Mouse (Mus musculus) right cerebral cortex, postnatal 10 days (tissue): ENCODE data around the gene Prmt3.
A peak's percentile ranks its signal among the peaks of the same experiment; 100 is the strongest.

Experiments used
- DNase-seq, 2 experiments: peaks; one replicate each; pipeline ENCODE4 v3.0.0; 2021; ENCODE audit warnings: low spot score in 2 of 2

The Prmt3 gene

DNA sequence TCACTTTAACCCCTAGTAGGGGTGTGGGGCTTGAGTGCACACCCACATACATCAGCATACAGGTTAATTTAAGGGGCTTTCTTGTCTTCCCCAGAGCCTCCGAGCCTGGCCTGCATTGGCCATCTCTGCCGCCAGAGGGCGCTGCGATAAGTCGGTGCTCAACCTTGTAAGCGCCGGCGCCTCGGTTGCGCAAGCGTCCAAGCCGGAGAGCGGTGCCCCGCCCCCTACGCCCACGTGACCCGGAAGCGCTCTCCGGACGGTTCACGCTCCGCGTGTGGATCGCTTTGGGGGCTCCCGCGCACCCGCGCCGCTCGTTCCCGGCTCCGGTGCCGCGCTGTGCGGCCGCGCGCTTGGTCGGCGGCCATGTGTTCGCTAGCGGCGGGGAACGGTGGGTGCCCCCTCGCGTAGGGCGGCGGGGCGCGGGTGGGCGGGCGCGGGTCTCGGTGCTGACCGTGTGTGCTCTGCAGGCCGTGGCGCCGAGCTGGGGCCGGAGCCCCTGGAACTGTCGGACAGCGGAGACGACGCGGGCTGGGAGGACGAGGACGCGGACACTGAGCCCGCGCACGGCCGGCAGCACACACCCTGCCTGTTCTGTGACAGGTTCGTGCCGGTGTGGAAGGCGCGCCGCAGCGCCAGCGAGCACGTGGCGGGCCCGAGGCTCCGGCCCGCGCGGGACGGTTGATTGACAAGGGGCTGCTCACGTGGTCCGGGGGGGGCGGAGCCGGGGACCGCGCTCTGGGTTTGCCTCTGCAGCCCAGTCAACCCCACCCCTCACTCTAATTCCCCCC, at the start of gene Prmt3:
Gene Prmt3, plus strand, starts transcription at position 233 of the 788 bp plus-strand sequence.
- DNase-seq = peak; percentile 98 to 99

DNA sequence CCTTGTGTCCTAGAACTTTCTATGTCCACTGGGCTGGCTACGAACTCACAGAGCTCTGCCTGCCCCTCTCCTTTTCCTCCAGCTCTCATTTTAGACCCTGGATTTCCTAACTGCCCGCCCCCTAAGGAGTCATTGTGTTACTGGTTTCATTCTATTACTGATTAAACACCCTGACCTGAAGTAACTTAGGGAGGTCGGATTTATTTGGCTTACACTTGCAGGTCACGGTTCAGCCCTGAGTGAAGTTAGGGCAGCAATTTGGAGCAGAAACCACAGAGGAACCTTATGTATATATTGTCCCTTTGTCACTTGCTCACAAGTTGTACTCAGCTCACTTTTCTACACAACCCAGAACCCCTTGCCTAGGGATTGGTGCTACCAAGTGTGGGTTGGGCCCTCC, 43.8 kb upstream of the Prmt3 start:
- no peak for DNase-seq

DNA sequence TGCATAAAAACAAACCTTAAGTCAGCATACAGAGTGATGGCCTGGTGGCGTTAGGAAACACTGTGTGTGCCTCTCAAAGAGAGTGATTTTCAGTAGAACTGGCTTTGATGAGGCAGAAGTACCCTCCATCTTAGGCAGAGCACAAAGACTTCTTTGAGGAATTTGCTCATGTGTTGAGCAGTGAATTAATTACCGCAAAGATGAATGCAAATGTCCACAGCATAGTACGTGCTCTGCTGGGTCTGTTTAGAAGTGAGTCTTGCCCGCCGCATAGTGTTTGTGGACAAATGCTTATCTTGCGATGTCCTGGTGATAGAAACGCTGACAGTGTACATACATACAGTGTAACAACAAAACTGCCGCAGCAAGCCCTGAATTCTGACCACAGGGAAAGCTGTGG, 38.7 kb upstream of the Prmt3 start:
- no peak for DNase-seq

DNA sequence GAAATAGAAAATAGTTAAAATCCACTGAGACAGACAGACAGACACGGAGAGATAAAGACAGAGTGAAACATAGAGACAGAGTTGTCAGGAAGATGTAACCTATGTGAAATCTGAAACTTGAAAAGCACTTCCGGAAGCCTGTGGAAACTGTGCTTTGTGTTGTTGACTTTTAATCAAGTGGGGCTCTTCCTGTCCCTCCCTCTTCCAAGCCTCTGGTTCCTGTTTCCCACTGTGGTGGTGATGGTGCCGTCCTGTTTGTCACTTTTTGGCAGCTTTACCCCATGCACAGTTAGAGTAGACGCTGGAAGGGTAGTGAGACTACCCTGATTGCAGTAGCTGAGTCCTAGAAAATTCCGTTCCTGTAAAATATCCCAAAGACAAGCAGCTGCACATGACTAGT, 36.7 kb upstream of the Prmt3 start:
- no peak for DNase-seq

DNA sequence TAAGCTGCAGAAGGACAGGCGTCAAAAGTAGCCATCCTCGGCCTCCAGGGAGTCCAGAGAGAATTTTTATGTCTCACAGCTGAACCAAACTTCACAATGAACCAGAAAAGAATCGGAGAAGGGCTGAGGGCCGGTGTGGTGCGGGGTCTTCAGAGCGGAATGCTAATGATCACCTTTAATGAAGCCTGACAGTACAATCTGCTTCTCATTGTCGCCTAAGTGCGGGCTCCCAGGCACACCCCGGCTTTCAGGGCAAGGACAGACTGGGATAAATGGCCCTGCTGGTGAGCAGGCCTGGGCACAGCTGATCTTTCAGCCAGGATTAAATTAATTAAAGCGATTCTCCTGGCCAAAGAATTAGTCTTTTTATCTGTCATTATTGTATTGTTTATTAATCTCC, 36.2 kb upstream of the Prmt3 start:
- DNase-seq = no peak

DNA sequence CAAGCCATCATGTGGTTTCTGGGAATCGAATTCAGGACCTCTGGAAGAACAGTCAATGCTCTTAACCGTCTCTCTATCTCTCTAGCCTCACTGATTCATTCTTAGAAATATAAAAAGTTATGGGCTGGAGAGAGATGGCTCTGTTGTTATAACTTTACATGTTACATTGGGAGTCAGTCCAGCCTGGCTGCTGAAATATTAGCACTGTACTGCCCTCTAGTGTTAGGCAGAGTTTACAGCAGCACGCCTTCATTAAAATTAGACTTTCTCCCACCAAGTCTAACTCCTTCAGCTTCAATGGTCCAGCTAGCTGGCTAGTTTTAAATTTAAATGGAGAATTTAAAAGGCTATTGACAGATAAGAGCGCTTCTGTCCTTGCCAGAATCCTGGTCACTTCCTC, 27.0 kb upstream of the Prmt3 start:
- peak; percentile 50 to 56 for DNase-seq

DNA sequence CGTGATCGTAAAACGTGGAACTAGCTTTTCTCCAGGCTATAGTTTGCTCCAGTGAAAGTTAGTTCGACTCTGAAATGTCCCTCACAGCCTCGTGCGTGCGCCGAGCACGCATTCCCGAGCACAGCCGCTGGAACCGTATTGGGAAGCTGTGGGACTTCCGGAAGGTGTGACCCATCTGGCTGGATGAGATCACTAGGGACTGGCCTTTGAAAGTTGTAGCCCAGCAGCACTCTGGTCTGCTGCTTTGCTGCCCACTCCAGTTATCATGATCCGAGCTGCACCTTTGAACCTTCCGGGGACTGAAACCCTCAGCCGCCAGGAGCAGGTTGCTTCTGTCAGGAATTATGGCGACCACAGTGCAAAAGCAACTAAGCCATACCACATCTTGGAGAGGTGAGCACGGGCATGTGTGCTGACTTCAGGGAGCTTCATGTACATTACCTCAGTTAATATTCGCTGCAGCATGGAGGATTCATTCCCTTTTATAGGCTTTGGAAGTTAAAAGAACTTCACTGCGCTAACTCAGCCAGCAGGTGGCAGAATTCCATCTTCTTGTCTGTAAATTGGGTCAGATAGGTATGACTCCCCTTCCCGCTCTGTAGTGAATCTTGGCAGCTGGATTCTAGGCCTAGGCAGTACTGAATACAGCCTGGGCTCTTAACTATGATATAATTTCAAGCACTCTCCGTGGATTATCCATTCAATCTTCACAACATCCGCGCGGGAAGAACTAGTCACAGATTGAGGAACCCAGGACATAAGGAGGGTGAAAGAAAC, 25.2 kb upstream of the Prmt3 start:
- peak in 1 of 2 experiments; percentile 58 for DNase-seq

DNA sequence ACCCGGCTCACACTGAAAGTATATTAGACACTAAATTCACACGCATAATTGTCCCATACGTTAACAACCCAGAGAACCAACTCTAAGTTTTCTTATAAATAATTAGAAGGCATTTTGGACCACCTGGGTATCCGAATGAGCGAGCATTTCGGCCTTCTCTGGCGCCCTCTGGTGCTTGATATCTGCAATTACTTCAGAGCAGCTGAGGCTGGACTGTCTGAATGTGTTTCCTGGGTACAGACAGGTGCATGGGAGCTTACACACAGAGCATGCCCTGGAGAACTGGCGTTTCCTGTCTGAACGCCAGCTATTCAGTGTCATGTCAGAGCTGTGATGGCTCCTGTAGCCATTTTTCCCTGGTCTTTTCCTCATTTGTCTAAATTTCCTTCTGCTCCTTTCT, 23.4 kb upstream of the Prmt3 start:
- DNase-seq = peak in 1 of 2 experiments; percentile 56

DNA sequence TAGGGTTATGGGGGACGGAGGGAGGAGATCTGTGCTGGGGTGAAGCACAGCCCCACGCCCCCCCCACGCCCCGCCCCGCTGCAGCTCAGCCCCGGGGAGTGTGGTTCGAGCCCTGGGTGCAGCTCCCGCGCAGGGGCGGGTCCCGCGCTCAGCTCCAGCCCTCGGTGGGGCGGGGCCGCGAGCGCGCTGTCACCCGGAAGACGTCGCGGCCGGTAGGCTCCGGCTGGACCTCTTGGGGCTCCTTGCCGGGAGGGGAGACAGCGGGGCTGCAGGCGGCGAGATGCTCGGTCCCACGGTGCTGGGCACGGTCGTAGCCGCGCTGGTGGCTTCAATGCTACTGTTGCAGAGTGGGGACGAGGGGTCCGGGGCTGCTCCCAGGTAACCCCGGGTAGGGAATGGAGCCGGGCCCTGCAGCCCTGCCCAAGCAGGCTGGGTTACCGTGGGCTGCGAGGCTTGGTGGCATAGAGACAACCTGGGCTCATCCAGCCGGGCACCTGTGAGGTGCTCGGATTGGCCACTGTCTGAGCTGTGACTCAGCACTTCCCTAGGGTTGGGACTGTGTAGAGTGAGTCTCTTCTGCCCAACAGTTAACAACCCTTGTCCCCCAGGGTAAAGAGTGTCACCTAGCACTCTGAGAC, 19.1 kb upstream of the Prmt3 start, which contains the start of gene Htatip2:
Gene Htatip2, plus strand, starts transcription at position 182 of the 638 bp plus-strand sequence.
- peak; percentile 50 to 57 for DNase-seq

DNA sequence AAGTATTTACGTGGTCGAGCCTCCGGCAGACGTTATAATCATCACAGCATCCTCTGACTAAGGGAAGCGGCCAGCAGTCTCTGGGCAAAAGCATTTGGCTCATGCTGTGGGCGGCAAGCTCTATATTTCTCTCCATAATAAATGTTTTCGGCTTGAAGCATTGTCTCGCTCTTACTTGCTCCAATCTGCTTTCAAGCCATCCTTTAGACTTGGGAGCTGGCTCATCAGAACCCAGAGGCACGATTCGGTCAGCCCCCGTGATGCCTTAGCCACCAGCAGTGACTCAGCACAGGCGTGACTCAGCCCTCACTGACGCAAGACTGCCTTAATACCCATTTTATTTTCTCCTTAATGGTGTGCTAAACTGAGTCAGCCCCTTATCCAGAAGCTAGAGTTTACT, 15.5 kb upstream of the Prmt3 start:
- DNase-seq = no peak

DNA sequence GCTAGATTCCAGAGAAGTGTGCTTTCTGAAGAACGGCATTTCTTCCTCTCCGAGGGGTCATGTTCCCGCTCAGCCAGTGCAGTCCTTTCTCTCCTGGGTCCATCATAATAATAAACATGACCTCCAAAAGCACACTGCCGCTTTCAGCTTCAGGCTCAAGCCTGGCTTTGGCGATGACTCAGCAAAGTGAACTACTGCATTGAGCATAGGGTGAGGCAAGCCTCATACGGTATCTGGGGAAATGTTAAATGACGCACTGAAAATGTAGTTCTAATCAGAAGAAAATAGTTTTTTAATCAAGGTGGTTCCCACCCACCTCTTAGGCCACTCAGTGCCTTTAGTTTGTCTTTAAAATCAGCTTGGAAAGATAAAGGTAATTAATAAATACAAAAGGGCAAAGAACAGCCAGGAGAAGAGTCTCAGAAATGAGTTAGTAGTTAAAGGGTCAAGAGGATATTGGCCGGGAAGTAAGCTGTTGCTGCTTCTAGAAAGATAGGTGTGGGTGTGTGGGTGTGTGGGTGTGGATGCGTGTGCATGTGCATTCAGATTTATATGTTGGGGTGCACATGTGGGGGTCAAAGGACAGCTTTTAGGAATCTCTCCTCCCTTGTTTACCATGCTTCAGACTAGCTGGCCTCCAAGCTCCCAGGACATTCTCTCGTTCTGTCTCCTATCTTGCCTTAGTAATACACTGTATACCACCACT, 14.0 kb upstream of the Prmt3 start:
- DNase-seq = no peak

DNA sequence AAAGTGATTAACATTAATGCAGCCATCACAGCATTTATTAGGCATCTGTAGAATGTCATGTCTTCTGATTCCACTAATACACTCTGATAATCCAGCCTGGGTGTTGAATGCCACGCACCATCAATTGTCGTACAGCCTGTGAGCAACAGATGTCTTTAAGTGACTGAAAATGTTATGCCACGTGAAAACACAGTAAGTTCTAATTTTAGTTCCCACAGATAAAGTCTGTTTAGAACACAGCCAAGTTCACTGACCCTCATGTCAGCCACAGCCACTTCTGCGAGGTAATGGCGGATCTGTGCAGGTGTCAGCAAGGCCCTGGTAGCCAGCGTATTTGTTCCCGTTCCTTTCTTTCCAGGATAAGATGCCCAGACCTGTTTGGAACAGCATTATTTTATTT, 12.0 kb upstream of the Prmt3 start:
- DNase-seq = no peak

DNA sequence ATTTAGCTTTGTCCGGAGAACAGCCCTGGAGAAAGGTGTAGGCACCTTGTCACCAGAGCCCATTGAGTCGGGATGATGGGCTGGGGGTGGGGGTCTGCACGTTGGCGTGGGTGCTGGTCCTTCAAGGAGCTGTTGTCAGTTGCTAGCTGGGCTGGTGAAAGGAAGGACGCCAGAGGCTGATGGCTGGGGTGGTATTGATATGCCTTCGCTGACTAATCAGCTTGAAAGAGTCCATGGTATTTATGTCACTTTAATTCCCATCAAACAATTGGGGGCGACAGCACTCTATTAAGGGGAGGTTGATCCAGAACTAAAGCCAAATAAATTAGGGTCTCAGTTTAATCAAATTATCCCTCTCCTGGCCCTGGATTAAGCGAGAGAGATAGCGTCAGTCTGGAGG, 9.6 kb upstream of the Prmt3 start:
- no peak for DNase-seq

DNA sequence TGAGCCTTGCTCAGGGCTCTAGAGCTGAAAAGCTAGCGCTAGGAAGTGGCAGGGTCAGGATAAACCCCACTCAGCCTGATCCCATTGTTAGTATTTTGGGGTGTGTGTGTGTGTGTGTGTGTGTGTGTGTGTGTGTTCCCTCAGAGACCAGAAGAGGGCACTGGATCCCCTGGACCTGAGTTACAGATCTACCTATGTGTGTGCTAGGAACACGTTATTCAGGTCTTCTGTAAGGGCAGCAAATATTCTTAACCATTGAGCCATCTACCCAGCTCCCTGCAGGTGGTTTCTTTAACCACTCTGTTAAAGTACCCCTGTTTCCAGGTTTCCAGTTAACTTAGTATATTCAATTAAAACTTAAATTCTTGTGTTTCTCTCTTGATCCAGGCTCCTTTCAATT, 3.8 kb upstream of the Prmt3 start:
- no peak for DNase-seq

DNA sequence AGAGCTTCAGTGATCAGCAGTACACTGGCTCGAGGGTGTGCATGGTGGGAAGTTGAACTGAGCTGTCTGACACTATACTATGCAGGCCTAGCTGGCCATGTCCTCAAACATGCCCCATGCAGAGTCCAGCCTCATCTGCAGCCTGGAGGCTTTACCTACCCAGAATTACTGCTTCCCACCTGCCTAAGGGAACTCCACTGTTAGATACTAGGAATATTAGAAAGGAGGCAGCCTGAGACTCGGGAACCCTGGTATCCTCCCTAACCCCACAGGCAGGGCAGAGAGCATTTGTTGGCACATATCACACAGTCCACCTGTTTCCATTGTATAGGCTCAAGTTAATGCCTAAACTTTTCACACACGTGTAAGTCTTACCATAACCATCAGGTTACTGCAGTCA, 561 bp upstream of the Prmt3 start:
- DNase-seq = no peak

DNA sequence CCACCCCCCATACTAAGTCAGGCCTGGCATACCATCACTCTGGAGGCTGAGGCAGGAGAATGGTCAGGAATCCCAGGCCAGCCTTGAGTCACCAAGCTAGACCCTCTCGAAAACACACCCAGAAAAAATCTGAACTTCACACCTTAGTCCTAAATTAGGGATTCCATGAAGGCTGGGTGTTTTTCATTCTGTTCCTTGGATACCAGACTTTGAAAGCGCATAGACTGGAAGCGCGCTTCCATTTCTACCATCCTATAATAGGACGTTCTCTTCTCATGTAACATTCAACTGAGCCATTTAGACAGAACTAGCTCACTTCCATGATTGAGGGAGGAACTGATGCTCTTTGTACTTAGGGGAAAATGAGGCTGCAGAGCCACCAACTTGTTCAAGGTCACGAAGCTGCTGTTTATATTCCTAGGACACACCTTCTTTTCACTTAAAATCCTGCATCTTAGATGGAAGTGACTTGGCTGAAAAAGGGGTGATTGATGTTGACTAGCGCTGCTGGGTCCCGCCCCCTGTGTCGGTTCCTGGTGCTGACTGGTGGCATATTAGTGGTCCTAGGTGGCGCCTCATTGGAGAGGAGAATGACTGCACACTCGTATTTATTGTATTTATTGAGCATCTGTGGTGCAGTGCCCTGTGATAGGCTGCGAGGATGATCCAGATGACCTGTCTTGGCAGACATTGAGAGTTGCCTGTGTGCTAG, 914 bp downstream of the Prmt3 start:
- DNase-seq = peak; percentile 54 to 67

DNA sequence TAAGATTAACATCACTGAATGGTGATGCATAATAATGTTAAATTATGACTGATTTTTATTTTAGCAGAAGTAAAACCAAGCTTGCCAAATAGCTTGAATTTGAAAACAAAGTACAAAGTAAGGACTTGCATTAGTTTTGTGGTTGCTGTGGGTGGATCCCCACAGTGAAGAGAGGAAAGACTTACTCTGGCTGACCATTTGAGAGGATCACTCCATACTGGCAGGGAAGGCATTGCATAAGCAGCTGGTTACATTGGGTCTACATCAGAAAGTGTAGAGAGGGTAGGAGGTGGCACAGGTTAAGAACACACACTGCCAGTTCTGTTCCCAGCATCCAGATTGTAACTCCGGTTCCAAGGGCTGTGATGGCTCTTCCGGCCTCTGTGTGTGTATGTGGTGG, 4.9 kb downstream of the Prmt3 start:
- DNase-seq = no peak

DNA sequence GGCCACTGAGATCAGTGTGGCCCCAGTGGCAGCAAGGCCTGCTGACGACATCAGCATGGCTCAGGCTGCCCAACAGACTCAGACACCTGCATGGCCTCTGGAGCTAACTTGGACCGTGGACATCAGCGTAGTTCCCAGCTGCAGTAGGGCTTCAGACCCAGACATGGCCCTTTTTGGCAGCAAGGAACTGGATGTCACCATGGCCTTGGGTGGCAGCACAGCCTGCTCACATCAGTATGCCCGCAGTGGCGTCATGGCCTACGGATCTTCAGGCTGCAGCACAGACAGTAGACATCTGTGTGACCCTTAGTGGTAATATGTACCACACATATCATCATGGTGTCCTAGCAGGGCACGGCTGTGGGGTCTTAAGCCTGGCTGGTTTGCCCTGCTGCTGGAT, 7.0 kb downstream of the Prmt3 start:
- DNase-seq = no peak

DNA sequence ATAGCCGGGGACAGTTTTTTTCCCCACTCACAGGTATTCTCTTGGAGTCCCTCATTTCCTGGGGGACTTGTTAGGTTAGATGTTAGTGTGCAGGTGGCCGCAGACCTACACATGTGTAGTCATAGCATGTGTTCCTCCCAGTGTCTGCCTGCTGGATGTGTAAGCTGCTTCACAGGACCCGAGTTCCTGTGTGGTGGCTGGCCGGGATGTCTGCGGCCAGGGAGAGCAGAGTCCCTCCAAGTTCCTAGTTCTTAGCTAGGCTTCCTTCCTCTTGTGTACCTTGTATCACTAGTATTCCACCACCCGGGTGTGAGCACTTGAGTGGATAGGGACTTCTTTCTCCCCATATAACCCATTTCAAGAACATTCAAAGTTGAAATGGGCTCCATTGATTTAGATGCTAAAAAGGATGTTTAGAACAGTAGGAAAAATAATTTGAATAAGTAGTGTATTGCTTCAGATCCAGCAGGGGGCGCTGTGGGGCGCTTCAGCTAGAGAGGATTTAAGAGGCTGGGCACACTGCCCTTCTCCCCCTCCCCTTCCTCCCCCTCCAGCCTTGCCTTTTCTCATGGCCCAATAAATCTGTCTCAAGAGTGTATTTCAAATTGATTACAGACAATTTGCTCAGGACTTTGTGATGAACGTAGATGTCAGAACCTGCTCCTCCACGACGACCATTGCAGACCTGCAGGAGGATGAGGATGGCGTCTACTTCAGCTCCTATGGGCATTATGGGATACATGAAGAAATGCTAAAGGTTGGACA, 8.7 kb downstream of the Prmt3 start:
- DNase-seq = peak; percentile 64 to 75

DNA sequence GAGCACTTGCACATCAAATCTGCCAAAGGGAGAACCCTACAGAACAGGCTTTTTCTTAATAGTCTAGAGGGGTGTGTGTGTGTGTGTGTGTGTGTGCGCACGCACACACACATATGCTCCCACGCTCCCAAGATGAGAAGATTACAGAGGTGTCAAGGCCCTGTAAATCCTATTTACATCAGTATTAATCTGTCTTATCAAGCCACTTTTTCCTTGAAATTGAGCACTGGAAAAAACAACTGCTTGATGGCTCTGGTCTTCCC, 9.2 kb downstream of the Prmt3 start:
- no peak for DNase-seq

DNA sequence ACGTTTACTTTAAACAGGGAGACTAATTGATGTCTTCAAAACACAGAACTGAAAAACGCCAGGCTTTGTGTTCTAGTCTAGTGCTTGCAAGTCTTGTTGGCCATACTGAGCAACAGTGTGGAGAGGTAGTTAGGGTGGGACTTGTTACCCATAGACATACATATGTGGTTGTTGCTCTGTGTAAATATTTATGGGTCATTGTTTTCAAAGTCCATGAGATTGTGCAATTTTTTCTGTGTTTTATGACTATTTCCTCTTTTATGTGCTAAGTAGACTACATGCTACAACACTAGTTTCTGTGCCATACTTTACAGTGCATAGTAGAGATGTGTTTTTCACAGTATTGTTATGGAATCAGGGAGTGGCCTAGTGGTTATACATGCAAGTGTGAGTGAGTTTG, 16.2 kb downstream of the Prmt3 start:
- DNase-seq = no peak
